Mouse (Mus musculus) heart, postnatal 0 days (tissue): ENCODE results near the gene Smim6.

Experiments
- CTCF ChIP-seq: IDR thresholded peaks from 2 replicates; pipeline ENCODE4 v1.5.1; 2016; ENCODE audit warnings: antibody characterized with exemption, control low read depth, low read depth
- EP300 ChIP-seq: IDR thresholded peaks from 2 replicates; pipeline ENCODE4 v1.6.1; 2016; ENCODE audit warnings: antibody characterized with exemption, low read depth

DNA sequence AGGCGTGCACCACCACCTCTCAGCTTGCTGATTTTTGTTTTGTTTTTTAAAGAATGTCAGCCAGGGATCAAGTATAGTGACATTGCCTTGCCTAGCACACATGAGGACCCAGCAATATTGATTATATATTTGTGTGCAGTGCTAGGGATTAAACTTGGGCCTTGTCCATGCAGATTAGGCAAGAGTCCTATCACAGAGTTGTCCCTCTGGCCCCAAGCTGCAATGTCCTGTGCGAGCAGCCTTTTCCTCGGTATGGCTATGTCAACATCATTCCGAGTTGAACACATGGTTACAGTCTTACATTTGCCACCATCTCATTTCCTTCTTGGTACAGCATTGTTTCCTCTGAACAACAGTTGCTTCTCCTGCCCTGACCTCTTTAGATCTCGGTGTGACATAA, 7.3 kb downstream of the Smim6 start:
- TF ChIP-seq CTCF, result no peak
- TF ChIP-seq EP300, result no peak
